Mouse (Mus musculus) midbrain, embryonic 13.5 days (tissue): ENCODE measurements around the gene Cox6b1. TPM values are rescaled to one million over a fixed set of nuclear protein-coding genes. Genes with fewer than 3 reads are reported as not detected.

Experiments used
- ATAC-seq: fragments of 200-750 bp; cut with Nextera tagmentation; 2 replicates; pipeline ENCODE4 v1.8.0; 2017; ENCODE audit warnings: mild to moderate bottlenecking, moderate TSS enrichment, moderate library complexity
- H3K27ac ChIP-seq: fragments of 300-500 bp; sonication (generic); 2 replicates; pipeline ENCODE4 v1.5.1; 2015; ENCODE audit warnings: inconsistent platforms, mild to moderate bottlenecking, moderate library complexity
- H3K27me3 ChIP-seq: fragments of 300-500 bp; sonication (generic); 2 replicates; pipeline ENCODE4 v1.6.1; 2015; ENCODE audit warnings: mild to moderate bottlenecking, inconsistent platforms
- H3K36me3 ChIP-seq: fragments of 300-500 bp; sonication (generic); 2 replicates; pipeline ENCODE4 v1.6.1; 2015; ENCODE audit warnings: mild to moderate bottlenecking, inconsistent platforms
- H3K4me1 ChIP-seq: fragments of 300-500 bp; sonication (generic); replicated peaks from 2 replicates; pipeline ENCODE4 v1.6.1; 2015; ENCODE audit warnings: inconsistent platforms
- H3K4me2 ChIP-seq: fragments of 300-500 bp; sonication (generic); replicated peaks from 2 replicates; pipeline ENCODE4 v1.6.1; 2015; ENCODE audit warnings: moderate library complexity, mild to moderate bottlenecking, inconsistent platforms
- H3K4me3 ChIP-seq: fragments of 300-500 bp; sonication (generic); replicated peaks from 2 replicates; pipeline ENCODE4 v1.5.1; 2015; ENCODE audit warnings: mild to moderate bottlenecking, inconsistent platforms
- H3K9ac ChIP-seq: fragments of 300-500 bp; sonication (generic); replicated peaks from 2 replicates; pipeline ENCODE4 v1.6.1; 2015; ENCODE audit warnings: mild to moderate bottlenecking, inconsistent platforms
- H3K9me3 ChIP-seq: fragments of 300-500 bp; sonication (generic); 2 replicates; pipeline ENCODE4 v1.6.1; 2016; ENCODE audit warnings: mild to moderate bottlenecking, inconsistent platforms
- WGBS: fragments of 180-500 bp; shearing (Covaris S2); methylation state at CpG from one replicate; pipeline ENCODE4 v1.1.7; 2015; 5-methylcytosine and 5-hydroxymethylcytosine counted together
- polyA plus RNA-seq: library from polyadenylated mRNA; unstranded; fragments of >200 nt; fragmentation: Nextera tagmentation; extraction: Ambion mirVana; gene quantifications from 2 replicates; pipeline ENCODE4 v1.2.1, GENCODE M21; 2015

Cox6b1 gene
- polyA plus RNA-seq, 1 experiment from 2014 or later = 1,055 TPM

GRCm38 (mm10) chr7:30633762-30634412 lies 7.9 kb upstream of the Cox6b1 start:
- Histone ChIP-seq H3K27ac (no peak overlapping the region), H3K4me1 (peaks cover 6% of the 10 kb centered on the region), H3K36me3 (no peaks in the 10 kb centered on the region), H3K4me2 (no peak overlapping the region), H3K9me3 (no peaks in the 10 kb centered on the region), H3K4me3 (0 out of 2 replicates have a peak overlapping the region, but pooled peaks have one; percentile 4), H3K9ac (no peak overlapping the region), H3K27me3 (peaks cover 77% of the 10 kb centered on the region)
- no peak for ATAC-seq
- WGBS = 5% methylated on average over 27 of the region's 27 CpGs

GRCm38 (mm10) chr7:30629013-30629412 lies 3.1 kb upstream of the Cox6b1 start:
- Histone ChIP-seq H3K4me2 (no peak overlapping the region), H3K4me3 (no peak overlapping the region), H3K27me3 (peaks cover 48% of the 10 kb centered on the region), H3K36me3 (peaks cover 5% of the 10 kb centered on the region; the same call in 1 of the 2 replicates), H3K9me3 (no peaks in the 10 kb centered on the region), H3K4me1 (peaks cover 18% of the 10 kb centered on the region), H3K9ac (no peak overlapping the region), H3K27ac (no peak overlapping the region)
- ATAC-seq = no peak

- peak overlapping the region; percentile 91; the same call in 1 of the 2 replicates for H3K4me3 ChIP-seq
- peaks cover 28% of the 10 kb centered on the region for H3K36me3 ChIP-seq
- H3K27ac ChIP-seq = no peak overlapping the region
- ATAC-seq = no peak
- no peak overlapping the region for H3K9ac ChIP-seq
- H3K9me3 ChIP-seq = no peaks in the 10 kb centered on the region
- peak overlapping the region; percentile 96 for H3K4me2 ChIP-seq
- WGBS = 86% methylated on average over 5 of the region's 5 CpGs
- peaks cover 18% of the 10 kb centered on the region for H3K4me1 ChIP-seq
- H3K27me3 ChIP-seq = peaks cover 25% of the 10 kb centered on the region
Measured at GRCm38 (mm10) chr7:30626647-30627046, 696 bp upstream of the Cox6b1 start.

- Histone ChIP-seq H3K9me3 (no peaks in the 10 kb centered on the region), H3K9ac (no peak overlapping the region), H3K27me3 (no peaks in the 10 kb centered on the region), H3K4me3 (no peak overlapping the region), H3K27ac (no peak overlapping the region), H3K4me1 (peaks cover under 1% of the 10 kb centered on the region; the same call in 1 of the 2 replicates), H3K36me3 (peaks cover 79% of the 10 kb centered on the region), H3K4me2 (no peak overlapping the region)
- 87% methylated on average over 3 of the region's 3 CpGs for WGBS
- no peak for ATAC-seq
Measured at GRCm38 (mm10) chr7:30619202-30619601, 6.7 kb downstream of the Cox6b1 start.

GRCm38 (mm10) chr7:30618658-30619057 lies 7.3 kb downstream of the Cox6b1 start:
- Histone ChIP-seq H3K27me3 (no peaks in the 10 kb centered on the region), H3K36me3 (peaks cover 74% of the 10 kb centered on the region), H3K4me3 (no peak overlapping the region), H3K9ac (no peak overlapping the region), H3K9me3 (no peaks in the 10 kb centered on the region), H3K27ac (no peak overlapping the region), H3K4me1 (no peaks in the 10 kb centered on the region), H3K4me2 (no peak overlapping the region)
- no peak for ATAC-seq
- 96% methylated on average over 9 of the region's 9 CpGs for WGBS

- no peak overlapping the region for H3K9ac ChIP-seq
- H3K9me3 ChIP-seq = no peaks in the 10 kb centered on the region
- H3K4me3 ChIP-seq = no peak overlapping the region
- H3K4me2 ChIP-seq = no peak overlapping the region
- WGBS = 70% methylated on average over 5 of the region's 5 CpGs
- H3K4me1 ChIP-seq = no peaks in the 10 kb centered on the region
- no peaks in the 10 kb centered on the region for H3K27me3 ChIP-seq
- 0 out of 2 replicates have a peak, but pooled peaks have one; percentile 18 for ATAC-seq
- H3K27ac ChIP-seq = no peak overlapping the region
- H3K36me3 ChIP-seq = peaks cover 47% of the 10 kb centered on the region
Measured at GRCm38 (mm10) chr7:30615049-30615760, 10.7 kb downstream of the Cox6b1 start.

- WGBS = 82% methylated on average over 2 of the region's 2 CpGs
- no peak overlapping the region for H3K4me3 ChIP-seq
Measured at GRCm38 (mm10) chr7:30614454-30614853, 11.5 kb downstream of the Cox6b1 start.

GRCm38 (mm10) chr7:30613529-30614112 lies 12.3 kb downstream of the Cox6b1 start:
- Histone ChIP-seq H3K9me3 (no peaks in the 10 kb centered on the region), H3K27me3 (no peaks in the 10 kb centered on the region)
- WGBS = 20% methylated on average over 14 of the region's 14 CpGs

More at GRCm38 (mm10) chr7:30614454-30614853, 11.5 kb downstream of the Cox6b1 start:
- Histone ChIP-seq H3K27ac (no peak overlapping the region), H3K9me3 (no peaks in the 10 kb centered on the region), H3K9ac (no peak overlapping the region), H3K27me3 (no peaks in the 10 kb centered on the region), H3K36me3 (peaks cover 45% of the 10 kb centered on the region), H3K4me2 (no peak overlapping the region), H3K4me1 (no peaks in the 10 kb centered on the region)
- no peak for ATAC-seq

GRCm38 (mm10) chr7:30612654-30613402 lies 13.1 kb downstream of the Cox6b1 start, which contains the start of gene Upk1a:
Gene Upk1a (minus strand): TSS chr7:30612847.
- Histone ChIP-seq H3K9me3 (no peaks in the 10 kb centered on the region), H3K27me3 (no peaks in the 10 kb centered on the region), H3K27ac (no peak within 1 kb of the TSS), H3K4me3 (no peak within 1 kb of the TSS), H3K9ac (no peak within 1 kb of the TSS), H3K36me3 (peaks cover 29% of the 10 kb centered on the region), H3K4me2 (no peak within 1 kb of the TSS), H3K4me1 (no peaks in the 10 kb centered on the region; the same call in 1 of the 2 replicates)
- WGBS = 79% methylated on average over 8 of the region's 8 CpGs
- 0 out of 2 replicates have a peak, but pooled peaks have one; percentile 10 for ATAC-seq

More at GRCm38 (mm10) chr7:30613529-30614112, 12.3 kb downstream of the Cox6b1 start:
- Histone ChIP-seq H3K4me2 (no peak overlapping the region), H3K36me3 (peaks cover 37% of the 10 kb centered on the region), H3K27ac (no peak overlapping the region), H3K9ac (no peak overlapping the region), H3K4me1 (no peaks in the 10 kb centered on the region; the same call in 1 of the 2 replicates), H3K4me3 (no peak overlapping the region)
- ATAC-seq = 0 out of 2 replicates have a peak, but pooled peaks have one; percentile 45

- WGBS = 58% methylated on average over 7 of the region's 7 CpGs
- ATAC-seq = no peak
- H3K9me3 ChIP-seq = no peaks in the 10 kb centered on the region
Measured at GRCm38 (mm10) chr7:30610043-30610442, 15.9 kb downstream of the Cox6b1 start.

GRCm38 (mm10) chr7:30608476-30608875 lies 17.5 kb downstream of the Cox6b1 start:
- no peak overlapping the region for H3K27ac ChIP-seq
- WGBS = 47% methylated on average over 15 of the region's 16 CpGs
- no peak overlapping the region for H3K4me3 ChIP-seq
- no peaks in the 10 kb centered on the region for H3K27me3 ChIP-seq
- H3K9me3 ChIP-seq = no peaks in the 10 kb centered on the region
- H3K4me1 ChIP-seq = no peaks in the 10 kb centered on the region; the same call in 1 of the 2 replicates
- no peaks in the 10 kb centered on the region for H3K36me3 ChIP-seq
- no peak overlapping the region; the same call in 1 of the 2 replicates for H3K9ac ChIP-seq
- ATAC-seq = no peak
- no peak overlapping the region for H3K4me2 ChIP-seq

More at GRCm38 (mm10) chr7:30610043-30610442, 15.9 kb downstream of the Cox6b1 start:
- H3K27me3 ChIP-seq = no peaks in the 10 kb centered on the region
- H3K4me2 ChIP-seq = no peak overlapping the region
- H3K27ac ChIP-seq = no peak overlapping the region
- H3K9ac ChIP-seq = no peak overlapping the region
- H3K4me1 ChIP-seq = no peaks in the 10 kb centered on the region; the same call in 1 of the 2 replicates
- H3K4me3 ChIP-seq = no peak overlapping the region
- peaks cover 1% of the 10 kb centered on the region; the same call in 1 of the 2 replicates for H3K36me3 ChIP-seq
